7 mouse cellular contexts compared by ENCODE assay signal in genomic region chr5:121711928-121712231, GRCm38 (mm10). TPM values are rescaled to one million over a fixed set of nuclear protein-coding genes. Genes with fewer than 3 reads are reported as not detected.
DNase-seq lines count a peak whose midpoint lies in the region; ATAC-seq and TF ChIP-seq lines count a peak whose summit lies in the region.

No protein-coding gene starts in this region.

- TF ChIP-seq POLR2A in small intestine, adult 2 months (IDR thresholded peaks at IDR 0.05; ENCODE audit: low read depth, low read length), result no peak

- H3K9me3 ChIP-seq in lung, embryonic 14.5 days (ENCODE audit: low read depth, low read length), result no peaks in the 10 kb centered on the region
- H3K9me3 ChIP-seq in limb, embryonic 11.5 days (ENCODE audit: control insufficient read depth, low read length), result no peaks in the 10 kb centered on the region

- H3K27ac ChIP-seq in lung, embryonic 14.5 days (ENCODE audit: low read depth), result peak overlapping the region; percentile 94
- peak overlapping the region; percentile 97 for H3K27ac ChIP-seq in limb, embryonic 11.5 days (replicated peaks; ENCODE audit: low read depth, low read length)
- peak overlapping the region; percentile 59 for H3K27ac ChIP-seq in small intestine, adult 2 months (ENCODE audit: insufficient read depth, low read depth, low read length)

- H3K27me3 ChIP-seq in lung, embryonic 14.5 days (ENCODE audit: insufficient read depth, low read length), result no peaks in the 10 kb centered on the region
- H3K27me3 ChIP-seq in limb, embryonic 11.5 days (ENCODE audit: control insufficient read depth, insufficient read depth, low read length), result no peaks in the 10 kb centered on the region
- H3K27me3 ChIP-seq in small intestine, adult 2 months (ENCODE audit: control insufficient read depth, insufficient read depth, low read length), result no peaks in the 10 kb centered on the region

- H3K4me1 ChIP-seq in lung, embryonic 14.5 days (ENCODE audit: insufficient read depth), result peaks cover 10% of the 10 kb centered on the region
- peaks cover 14% of the 10 kb centered on the region; the same call in 1 of the 2 replicates for H3K4me1 ChIP-seq in limb, embryonic 11.5 days (ENCODE audit: control insufficient read depth, insufficient read depth, low read length)
- peaks cover 6% of the 10 kb centered on the region; the same call in 1 of the 2 replicates for H3K4me1 ChIP-seq in small intestine, adult 2 months (ENCODE audit: control insufficient read depth, insufficient read depth, insufficient read length, low read length)

- no peaks in the 10 kb centered on the region for H3K36me3 ChIP-seq in lung, embryonic 14.5 days (ENCODE audit: insufficient read depth)
- peaks cover 2% of the 10 kb centered on the region; the same call in 1 of the 2 replicates for H3K36me3 ChIP-seq in limb, embryonic 11.5 days (ENCODE audit: control insufficient read depth, insufficient read depth, low read length)
- H3K36me3 ChIP-seq in small intestine, adult 2 months (ENCODE audit: control insufficient read depth, insufficient read depth, low read length), result no peaks in the 10 kb centered on the region

- H3K4me3 ChIP-seq in lung, embryonic 14.5 days (ENCODE audit: low read depth, low read length), result peak overlapping the region; percentile 97
- peak overlapping the region; percentile 100 for H3K4me3 ChIP-seq in limb, embryonic 11.5 days (ENCODE audit: low read depth, low read length)
- peak overlapping the region; percentile 96 for H3K4me3 ChIP-seq in small intestine, adult 2 months (ENCODE audit: low read depth, low read length)

- peak overlapping the region; percentile 68 for H3K4me2 ChIP-seq in lung, embryonic 14.5 days
- peak overlapping the region; percentile 59 for H3K4me2 ChIP-seq in limb, embryonic 11.5 days (ENCODE audit: low read depth, severe bottlenecking)

- no peak; the same call in 1 of the 2 replicates for ATAC-seq in lung, embryonic 14.5 days (ENCODE audit: insufficient read depth)
- peak; percentile 46 for ATAC-seq in erythroblast, adult 5-6 weeks (replicated peaks; ENCODE audit: low FRiP score, poor library complexity, severe bottlenecking)
- ATAC-seq in limb, embryonic 11.5 days (ENCODE audit: insufficient number of reproducible peaks, low FRiP score, low TSS enrichment, low read depth), result peak; percentile 38; the same call in 1 of the 2 replicates

- WGBS in lung, embryonic 14.5 days, result 0% methylated on average over 32 of the region's 57 CpGs
- WGBS in limb, embryonic 11.5 days, result under 1% methylated on average over 54 of the region's 57 CpGs
- 4% methylated on average over 57 of the region's 57 CpGs for WGBS in small intestine, adult 2 months

- no peak for TF ChIP-seq CTCF in lung, embryonic 14.5 days (IDR thresholded peaks at IDR 0.05; ENCODE audit: low read depth)
- TF ChIP-seq CTCF in small intestine, adult 2 months (IDR thresholded peaks at IDR 0.05; ENCODE audit: extremely low read depth, insufficient read length, insufficient replicate concordance, low read depth, low read length), result no peak

- no peak for DNase-seq in lung, embryonic 14.5 days
- DNase-seq in lung, postnatal 14 days, result no peak
- DNase-seq in limb, embryonic 11.5 days (ENCODE audit: low spot score), result no peak
- DNase-seq in urinary bladder, adult 2 months (ENCODE audit: low spot score), result no peak
- no peak for DNase-seq in left cerebral cortex, adult 18-20 months (ENCODE audit: low spot score in 2 of 2)

- peak overlapping the region; percentile 96 for H3K9ac ChIP-seq in lung, embryonic 14.5 days
- peak overlapping the region; percentile 95 for H3K9ac ChIP-seq in limb, embryonic 11.5 days (ENCODE audit: low read length)

RNA-seq across cellular contexts. Expression of gene Atxn2, which starts 0.7 kb away (rescaled TPM):
- 79.2 and 83.9 TPM in 2 replicates for polyA plus RNA-seq in lung, embryonic 14.5 days (2014; fragmentation: Nextera tagmentation; extraction: Ambion mirVana)
- 97.4 and 97.8 TPM in 2 replicates for total RNA-seq in erythroblast, adult 5-6 weeks (2015; ENCODE audit: low replicate concordance)
- 166 and 169 TPM in 2 replicates for total RNA-seq in erythroblast, adult 5-6 weeks (2017; ENCODE audit: low replicate concordance)
- polyA plus RNA-seq in limb, embryonic 11.5 days (2014; fragmentation: Nextera tagmentation; extraction: Ambion mirVana), result 74.4 and 84.9 TPM in 2 replicates
- 68.5 and 108 TPM in 2 replicates for polyA plus RNA-seq in small intestine, adult 2 months (2012; rRNA removed)
- polyA plus RNA-seq in urinary bladder, adult 2 months (2012; rRNA removed), result 60.6 and 85.3 TPM in 2 replicates
- total RNA-seq in left cerebral cortex, adult 18-20 months (2021), result 100 to 1,000 TPM; 215 to 226 TPM

RNA-seq across cellular contexts. Expression of gene Brap, which starts 51.5 kb away (rescaled TPM):
- 39.1 and 40.9 TPM in 2 replicates for polyA plus RNA-seq in lung, embryonic 14.5 days (2014; fragmentation: Nextera tagmentation; extraction: Ambion mirVana)
- 30.4 and 45.1 TPM in 2 replicates for total RNA-seq in erythroblast, adult 5-6 weeks (2015; ENCODE audit: low replicate concordance)
- total RNA-seq in erythroblast, adult 5-6 weeks (2017; ENCODE audit: low replicate concordance), result 67.0 and 88.8 TPM in 2 replicates
- polyA plus RNA-seq in limb, embryonic 11.5 days (2014; fragmentation: Nextera tagmentation; extraction: Ambion mirVana), result 37.1 and 42.7 TPM in 2 replicates
- 8.4 and 17.4 TPM in 2 replicates for polyA plus RNA-seq in small intestine, adult 2 months (2012; rRNA removed)
- polyA plus RNA-seq in urinary bladder, adult 2 months (2012; rRNA removed), result 34.7 and 37.1 TPM in 2 replicates
- total RNA-seq in left cerebral cortex, adult 18-20 months (2021), result 10 to 100 TPM; 65.2 to 67.6 TPM

RNA-seq across cellular contexts. Expression of gene Acad10, which starts 51.6 kb away (rescaled TPM):
- polyA plus RNA-seq in lung, embryonic 14.5 days (2014; fragmentation: Nextera tagmentation; extraction: Ambion mirVana), result 1.5 and 3.0 TPM in 2 replicates
- total RNA-seq in erythroblast, adult 5-6 weeks (2015; ENCODE audit: low replicate concordance), result 2.1 and 3.7 TPM in 2 replicates
- total RNA-seq in erythroblast, adult 5-6 weeks (2017; ENCODE audit: low replicate concordance), result 0.14 and 0.26 TPM in 2 replicates
- polyA plus RNA-seq in limb, embryonic 11.5 days (2014; fragmentation: Nextera tagmentation; extraction: Ambion mirVana), result 1.3 and 1.7 TPM in 2 replicates
- 3.4 and 4.1 TPM in 2 replicates for polyA plus RNA-seq in small intestine, adult 2 months (2012; rRNA removed)
- polyA plus RNA-seq in urinary bladder, adult 2 months (2012; rRNA removed), result 9.6 and 10.3 TPM in 2 replicates
- total RNA-seq in left cerebral cortex, adult 18-20 months (2021), result 1 to 10 TPM; 4.5 to 5.3 TPM
